Mouse (Mus musculus): ENCODE results near the gene Itpa.

The Itpa gene

DNA sequence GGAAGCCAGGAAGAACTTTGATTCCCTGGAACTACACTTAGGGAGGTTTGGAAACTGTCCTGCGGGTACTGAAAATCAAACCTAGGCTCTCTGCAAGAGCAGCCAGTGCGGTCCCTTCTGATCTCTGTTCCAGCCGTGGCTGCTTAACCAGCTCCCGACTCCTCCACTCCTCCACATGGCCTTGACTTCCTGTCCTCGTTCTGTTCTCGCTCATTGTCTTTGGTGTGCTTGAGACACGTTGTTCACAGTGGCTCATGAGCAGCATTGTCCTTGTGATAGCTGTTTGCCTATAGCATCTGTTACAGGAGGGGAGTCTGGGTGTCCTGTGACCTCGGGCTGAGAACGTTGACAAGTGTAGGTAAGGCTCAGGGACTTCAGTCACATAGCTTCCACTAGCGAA lies 9.8 kb downstream of the Itpa start:
- TF ChIP-seq NANOG (IDR thresholded peaks at IDR 0.05; ENCODE audit: borderline replicate concordance, low read length), result no peak
- TF ChIP-seq POU5F1 (IDR thresholded peaks at IDR 0.05; ENCODE audit: borderline replicate concordance, low read length), result no peak
- no peak for TF ChIP-seq CTCF (conservative IDR thresholded peaks at IDR 0.05; ENCODE audit: low read length)
- Histone ChIP-seq H3K9me3 (ENCODE audit: low read length) (no peaks in the 10 kb centered on the region), H3K4me1 (replicated peaks; ENCODE audit: low read depth, low read length) (peaks cover 12% of the 10 kb centered on the region), H3K4me3 (replicated peaks; ENCODE audit: low read length) (no peak overlapping the region), H3K27me3 (ENCODE audit: insufficient read depth, low read length) (no peaks in the 10 kb centered on the region), H3K36me3 (ENCODE audit: insufficient read depth, low read length) (peaks cover 99% of the 10 kb centered on the region)

- TF ChIP-seq POU5F1 (IDR thresholded peaks at IDR 0.05; ENCODE audit: borderline replicate concordance, low read length) (no peak), CTCF (conservative IDR thresholded peaks at IDR 0.05; ENCODE audit: low read length) (no peak), NANOG (IDR thresholded peaks at IDR 0.05; ENCODE audit: borderline replicate concordance, low read length) (no peak)
- Histone ChIP-seq H3K36me3 (ENCODE audit: insufficient read depth, low read length) (peaks cover 100% of the 10 kb centered on the region), H3K9me3 (ENCODE audit: low read length) (no peaks in the 10 kb centered on the region), H3K4me1 (replicated peaks; ENCODE audit: low read depth, low read length) (peaks cover 12% of the 10 kb centered on the region), H3K27me3 (ENCODE audit: insufficient read depth, low read length) (no peaks in the 10 kb centered on the region), H3K4me3 (replicated peaks; ENCODE audit: low read length) (no peak overlapping the region)
These were observed 11.7 kb downstream of the Itpa start for GRCm38 (mm10) chr2:130679154-130679553.

DNA sequence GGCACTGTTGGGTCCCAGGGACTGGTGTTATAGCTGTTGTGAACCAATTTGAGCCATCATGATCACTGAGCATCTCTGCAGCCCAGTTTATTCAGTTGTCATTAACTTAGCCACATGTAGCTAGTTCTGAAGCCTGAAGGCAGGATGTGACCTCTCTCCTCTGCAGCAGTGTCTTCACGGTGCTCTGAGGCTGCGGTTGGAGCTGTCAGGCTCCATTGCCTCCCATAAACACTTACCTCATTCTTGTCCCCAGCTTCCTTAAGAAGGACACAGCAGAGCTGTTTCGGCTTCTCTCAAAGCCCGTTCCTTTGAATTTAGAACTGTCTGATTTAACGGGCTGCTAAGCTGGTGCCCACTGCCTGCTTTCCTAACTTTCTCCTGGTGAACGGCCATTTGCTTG lies 12.5 kb downstream of the Itpa start:
- Histone ChIP-seq H3K36me3 (ENCODE audit: insufficient read depth, low read length) (peaks cover 100% of the 10 kb centered on the region), H3K4me3 (replicated peaks; ENCODE audit: low read length) (no peak overlapping the region), H3K27me3 (ENCODE audit: insufficient read depth, low read length) (no peaks in the 10 kb centered on the region), H3K9me3 (ENCODE audit: low read length) (no peaks in the 10 kb centered on the region), H3K4me1 (replicated peaks; ENCODE audit: low read depth, low read length) (peaks cover 17% of the 10 kb centered on the region)
- TF ChIP-seq CTCF (conservative IDR thresholded peaks at IDR 0.05; ENCODE audit: low read length) (no peak), NANOG (IDR thresholded peaks at IDR 0.05; ENCODE audit: borderline replicate concordance, low read length) (no peak), POU5F1 (IDR thresholded peaks at IDR 0.05; ENCODE audit: borderline replicate concordance, low read length) (no peak)

DNA sequence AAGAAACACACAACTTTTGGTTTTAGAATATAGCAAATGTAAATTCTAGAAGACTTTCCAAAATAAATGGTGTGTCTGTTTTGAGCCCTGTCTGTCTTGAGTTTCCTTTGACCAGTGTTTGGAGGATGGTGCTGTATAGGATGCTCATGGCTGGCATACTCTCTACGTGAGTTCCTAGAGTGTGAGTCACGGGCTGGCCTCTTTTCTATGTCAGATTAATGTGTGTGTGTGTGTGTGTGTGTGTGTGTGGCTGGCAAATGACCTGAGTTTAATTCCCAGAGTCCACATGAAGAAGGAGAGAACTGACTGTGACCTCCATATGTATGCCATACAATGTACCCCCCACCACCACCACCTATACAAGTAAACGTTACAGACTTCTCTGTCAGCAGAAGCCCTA lies 14.1 kb downstream of the Itpa start:
- H3K4me1 ChIP-seq (replicated peaks; ENCODE audit: low read depth, low read length), result peaks cover 33% of the 10 kb centered on the region
- no peaks in the 10 kb centered on the region for H3K27me3 ChIP-seq (ENCODE audit: insufficient read depth, low read length)
- TF ChIP-seq NANOG (IDR thresholded peaks at IDR 0.05; ENCODE audit: borderline replicate concordance, low read length) (no peak), CTCF (conservative IDR thresholded peaks at IDR 0.05; ENCODE audit: low read length) (no peak), POU5F1 (IDR thresholded peaks at IDR 0.05; ENCODE audit: borderline replicate concordance, low read length) (no peak)
- no peak overlapping the region for H3K4me3 ChIP-seq (replicated peaks; ENCODE audit: low read length)
- H3K9me3 ChIP-seq (ENCODE audit: low read length), result no peaks in the 10 kb centered on the region
- H3K36me3 ChIP-seq (ENCODE audit: insufficient read depth, low read length), result peaks cover 96% of the 10 kb centered on the region

GRCm38 (mm10) chr2:130685426-130685825 lies 18.0 kb downstream of the Itpa start:
- H3K9me3 ChIP-seq (ENCODE audit: low read length), result no peaks in the 10 kb centered on the region
- no peaks in the 10 kb centered on the region for H3K27me3 ChIP-seq (ENCODE audit: insufficient read depth, low read length)
- TF ChIP-seq CTCF (conservative IDR thresholded peaks at IDR 0.05; ENCODE audit: low read length) (no peak), POU5F1 (IDR thresholded peaks at IDR 0.05; ENCODE audit: borderline replicate concordance, low read length) (no peak), NANOG (IDR thresholded peaks at IDR 0.05; ENCODE audit: borderline replicate concordance, low read length) (no peak)
- peak overlapping the region; percentile 72 for H3K4me3 ChIP-seq (replicated peaks; ENCODE audit: low read length)
- H3K36me3 ChIP-seq (ENCODE audit: insufficient read depth, low read length), result peaks cover 89% of the 10 kb centered on the region
- H3K4me1 ChIP-seq (replicated peaks; ENCODE audit: low read depth, low read length), result peaks cover 21% of the 10 kb centered on the region

DNA sequence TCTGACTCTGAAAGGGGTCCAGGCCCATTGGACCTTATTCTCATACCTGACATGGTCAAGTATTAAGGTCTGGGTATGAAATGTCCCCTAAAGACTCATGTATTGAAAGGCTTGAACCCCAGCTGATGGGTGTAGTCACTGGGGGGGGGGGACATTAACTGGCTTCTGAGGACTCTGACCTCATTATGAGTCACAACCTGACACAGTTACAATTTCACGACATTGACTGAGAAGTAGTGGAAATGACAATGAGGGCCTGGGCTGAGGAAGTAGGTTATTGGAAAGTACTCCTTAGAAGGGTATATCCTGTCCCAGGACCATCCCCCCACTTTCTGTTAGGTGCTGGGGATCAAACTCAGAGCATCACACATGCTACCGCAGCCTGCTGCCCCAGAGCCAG lies 21.6 kb downstream of the Itpa start:
- no peaks in the 10 kb centered on the region for H3K27me3 ChIP-seq (ENCODE audit: insufficient read depth, low read length)
- peaks cover 50% of the 10 kb centered on the region for H3K4me1 ChIP-seq (replicated peaks; ENCODE audit: low read depth, low read length)
- peaks cover 74% of the 10 kb centered on the region for H3K36me3 ChIP-seq (ENCODE audit: insufficient read depth, low read length)
- H3K4me3 ChIP-seq (replicated peaks; ENCODE audit: low read length), result no peak overlapping the region
- no peak for TF ChIP-seq CTCF (conservative IDR thresholded peaks at IDR 0.05; ENCODE audit: low read length)
- TF ChIP-seq POU5F1 (IDR thresholded peaks at IDR 0.05; ENCODE audit: borderline replicate concordance, low read length), result no peak
- no peak for TF ChIP-seq NANOG (IDR thresholded peaks at IDR 0.05; ENCODE audit: borderline replicate concordance, low read length)
- H3K9me3 ChIP-seq (ENCODE audit: low read length), result no peaks in the 10 kb centered on the region

GRCm38 (mm10) chr2:130693563-130693962 lies 26.2 kb downstream of the Itpa start:
- peaks cover 20% of the 10 kb centered on the region for H3K27me3 ChIP-seq (ENCODE audit: insufficient read depth, low read length)
- TF ChIP-seq NANOG (IDR thresholded peaks at IDR 0.05; ENCODE audit: borderline replicate concordance, low read length) (no peak), POU5F1 (IDR thresholded peaks at IDR 0.05; ENCODE audit: borderline replicate concordance, low read length) (no peak), CTCF (conservative IDR thresholded peaks at IDR 0.05; ENCODE audit: low read length) (no peak)
- H3K9me3 ChIP-seq (ENCODE audit: low read length), result no peaks in the 10 kb centered on the region
- H3K4me3 ChIP-seq (replicated peaks; ENCODE audit: low read length), result no peak overlapping the region
- H3K36me3 ChIP-seq (ENCODE audit: insufficient read depth, low read length), result peaks cover 37% of the 10 kb centered on the region
- H3K4me1 ChIP-seq (replicated peaks; ENCODE audit: low read depth, low read length), result peaks cover 61% of the 10 kb centered on the region

GRCm38 (mm10) chr2:130696700-130697152 lies 29.3 kb downstream of the Itpa start:
- peaks cover 20% of the 10 kb centered on the region for H3K27me3 ChIP-seq (ENCODE audit: insufficient read depth, low read length)
- peaks cover 13% of the 10 kb centered on the region for H3K36me3 ChIP-seq (ENCODE audit: insufficient read depth, low read length)
- H3K4me3 ChIP-seq (replicated peaks; ENCODE audit: low read length), result peak overlapping the region; percentile 92
- H3K9me3 ChIP-seq (ENCODE audit: low read length), result no peaks in the 10 kb centered on the region
- H3K4me1 ChIP-seq (replicated peaks; ENCODE audit: low read depth, low read length), result peaks cover 55% of the 10 kb centered on the region
- TF ChIP-seq CTCF (conservative IDR thresholded peaks at IDR 0.05; ENCODE audit: low read length) (no peak), NANOG (IDR thresholded peaks at IDR 0.05; ENCODE audit: borderline replicate concordance, low read length) (no peak), POU5F1 (IDR thresholded peaks at IDR 0.05; ENCODE audit: borderline replicate concordance, low read length) (no peak)

- H3K9me3 ChIP-seq (ENCODE audit: low read length), result no peaks in the 10 kb centered on the region
- peaks cover 8% of the 10 kb centered on the region for H3K36me3 ChIP-seq (ENCODE audit: insufficient read depth, low read length)
- no peak for TF ChIP-seq CTCF (conservative IDR thresholded peaks at IDR 0.05; ENCODE audit: low read length)
- TF ChIP-seq NANOG (IDR thresholded peaks at IDR 0.05; ENCODE audit: borderline replicate concordance, low read length), result no peak
- no peak for TF ChIP-seq POU5F1 (IDR thresholded peaks at IDR 0.05; ENCODE audit: borderline replicate concordance, low read length)
- peaks cover 49% of the 10 kb centered on the region for H3K4me1 ChIP-seq (replicated peaks; ENCODE audit: low read depth, low read length)
- peaks cover 20% of the 10 kb centered on the region for H3K27me3 ChIP-seq (ENCODE audit: insufficient read depth, low read length)
- peak within 1 kb of the TSS; percentile 92 for H3K4me3 ChIP-seq (replicated peaks; ENCODE audit: low read length)
These were observed 29.9 kb downstream of the Itpa start, which contains the start of gene Slc4a11 for GRCm38 (mm10) chr2:130697153-130697810. Gene Slc4a11, minus strand, starts transcription at chr2:130697519.

Measured in E14TG2a.4 (cell line).